Mouse (Mus musculus) liver, embryonic 15.5 days (tissue): ENCODE data around the gene Adamts14. TPM values are rescaled to one million over a fixed set of nuclear protein-coding genes. Genes with fewer than 3 reads are reported as not detected.

Experiments
- ATAC-seq: fragments of 200-750 bp; cut with Nextera tagmentation; 2 replicates; pipeline ENCODE4 v1.8.0; 2017; ENCODE audit warnings: moderate number of reproducible peaks, mild to moderate bottlenecking, moderate library complexity; ENCODE audit not compliant: insufficient read depth
- H3K27ac ChIP-seq: fragments of 300-500 bp; sonication (generic); replicated peaks from 2 replicates; pipeline ENCODE4 v1.5.1; 2015; ENCODE audit warnings: mild to moderate bottlenecking, inconsistent platforms
- H3K27me3 ChIP-seq: fragments of 300-500 bp; sonication (generic); 2 replicates; pipeline ENCODE4 v1.6.1; 2015; ENCODE audit warnings: mild to moderate bottlenecking, inconsistent platforms
- H3K36me3 ChIP-seq: fragments of 300-500 bp; sonication (generic); replicated peaks from 2 replicates; pipeline ENCODE4 v1.6.1; 2015; ENCODE audit warnings: moderate library complexity, mild to moderate bottlenecking, inconsistent platforms
- H3K4me1 ChIP-seq: fragments of 300-500 bp; sonication (generic); replicated peaks from 2 replicates; pipeline ENCODE4 v1.6.1; 2015; ENCODE audit warnings: inconsistent platforms
- H3K4me2 ChIP-seq: fragments of 300-500 bp; sonication (generic); 2 replicates; pipeline ENCODE4 v1.6.1; 2015; ENCODE audit warnings: moderate library complexity, mild to moderate bottlenecking, inconsistent platforms
- H3K4me3 ChIP-seq: fragments of 300-500 bp; sonication (generic); replicated peaks from 2 replicates; pipeline ENCODE4 v1.5.1; 2015; ENCODE audit warnings: mild to moderate bottlenecking, inconsistent platforms
- H3K9ac ChIP-seq: fragments of 300-500 bp; sonication (generic); 2 replicates; pipeline ENCODE4 v1.6.1; 2015; ENCODE audit warnings: moderate library complexity, mild to moderate bottlenecking, inconsistent platforms
- H3K9me3 ChIP-seq: fragments of 300-500 bp; sonication (generic); replicated peaks from 2 replicates; pipeline ENCODE4 v1.6.1; 2016; ENCODE audit warnings: inconsistent platforms
- WGBS: fragments of 180-500 bp; shearing (Covaris S2); methylation state at CpG from one replicate; pipeline ENCODE4 v1.1.7; 2015; ENCODE audit warnings: mixed read lengths; ENCODE audit not compliant: insufficient replicate concordance; 5-methylcytosine and 5-hydroxymethylcytosine counted together
- polyA plus RNA-seq: library from polyadenylated mRNA; unstranded; fragments of >200 nt; fragmentation: Nextera tagmentation; extraction: Ambion mirVana; gene quantifications from 2 replicates; pipeline ENCODE4 v1.2.1, GENCODE M21; 2015

The Adamts14 gene
- polyA plus RNA-seq, 1 experiment from 2014 or later = 0.29 TPM

- no peak overlapping the region for H3K4me3 ChIP-seq
- no peak for ATAC-seq
- no peak overlapping the region for H3K4me2 ChIP-seq
- H3K27ac ChIP-seq = no peak overlapping the region
- H3K9ac ChIP-seq = no peak overlapping the region
- no peaks in the 10 kb centered on the region for H3K27me3 ChIP-seq
- WGBS = 59% methylated on average over 2 of the region's 2 CpGs
- H3K9me3 ChIP-seq = no peaks in the 10 kb centered on the region
- H3K4me1 ChIP-seq = no peaks in the 10 kb centered on the region
- H3K36me3 ChIP-seq = no peaks in the 10 kb centered on the region
Measured at GRCm38 (mm10) chr10:61249951-61250350, 23.3 kb downstream of the Adamts14 start.

- Histone ChIP-seq H3K36me3 (no peaks in the 10 kb centered on the region), H3K27ac (no peak overlapping the region), H3K27me3 (no peaks in the 10 kb centered on the region), H3K4me2 (no peak overlapping the region), H3K4me1 (no peaks in the 10 kb centered on the region), H3K9me3 (no peaks in the 10 kb centered on the region), H3K9ac (no peak overlapping the region), H3K4me3 (no peak overlapping the region)
- ATAC-seq = no peak
- 72% methylated on average over 13 of the region's 13 CpGs for WGBS
Measured at GRCm38 (mm10) chr10:61248596-61249114, 24.6 kb downstream of the Adamts14 start.

- Histone ChIP-seq H3K9ac (no peak overlapping the region), H3K27me3 (no peaks in the 10 kb centered on the region), H3K9me3 (no peaks in the 10 kb centered on the region), H3K36me3 (no peaks in the 10 kb centered on the region), H3K4me3 (no peak overlapping the region), H3K4me1 (no peaks in the 10 kb centered on the region), H3K27ac (no peak overlapping the region), H3K4me2 (no peak overlapping the region)
- no peak for ATAC-seq
- WGBS = 66% methylated on average over 6 of the region's 6 CpGs
Measured at GRCm38 (mm10) chr10:61246288-61246687, 26.9 kb downstream of the Adamts14 start.

GRCm38 (mm10) chr10:61241961-61242421 lies 31.2 kb downstream of the Adamts14 start:
- WGBS = 38% methylated on average over 4 of the region's 4 CpGs
- no peaks in the 10 kb centered on the region for H3K27me3 ChIP-seq
- no peaks in the 10 kb centered on the region for H3K36me3 ChIP-seq
- no peaks in the 10 kb centered on the region for H3K9me3 ChIP-seq
- H3K4me1 ChIP-seq = no peaks in the 10 kb centered on the region
- no peak overlapping the region for H3K4me3 ChIP-seq
- no peak for ATAC-seq
- no peak overlapping the region for H3K9ac ChIP-seq
- no peak overlapping the region for H3K27ac ChIP-seq
- H3K4me2 ChIP-seq = no peak overlapping the region

- H3K4me3 ChIP-seq = no peak overlapping the region
- no peak overlapping the region for H3K9ac ChIP-seq
- no peak for ATAC-seq
- no peaks in the 10 kb centered on the region for H3K27me3 ChIP-seq
- H3K36me3 ChIP-seq = no peaks in the 10 kb centered on the region
- no peak overlapping the region for H3K27ac ChIP-seq
- 51% methylated on average over 14 of the region's 14 CpGs for WGBS
- H3K4me1 ChIP-seq = no peaks in the 10 kb centered on the region
- H3K9me3 ChIP-seq = no peaks in the 10 kb centered on the region
- H3K4me2 ChIP-seq = no peak overlapping the region
Measured at GRCm38 (mm10) chr10:61240108-61240920, 32.9 kb downstream of the Adamts14 start.

GRCm38 (mm10) chr10:61237391-61237785 lies 35.9 kb downstream of the Adamts14 start:
- Histone ChIP-seq H3K27ac (no peak overlapping the region), H3K4me1 (no peaks in the 10 kb centered on the region), H3K4me2 (no peak overlapping the region), H3K9ac (no peak overlapping the region), H3K27me3 (no peaks in the 10 kb centered on the region), H3K4me3 (no peak overlapping the region), H3K9me3 (no peaks in the 10 kb centered on the region), H3K36me3 (no peaks in the 10 kb centered on the region)
- no peak for ATAC-seq
- 50% methylated on average over 6 of the region's 6 CpGs for WGBS

GRCm38 (mm10) chr10:61236683-61237390 lies 36.4 kb downstream of the Adamts14 start:
- H3K4me3 ChIP-seq = no peak overlapping the region
- H3K4me1 ChIP-seq = no peaks in the 10 kb centered on the region
- H3K27me3 ChIP-seq = no peaks in the 10 kb centered on the region
- no peaks in the 10 kb centered on the region for H3K9me3 ChIP-seq
- no peak overlapping the region for H3K27ac ChIP-seq
- 32% methylated on average over 4 of the region's 4 CpGs for WGBS
- H3K9ac ChIP-seq = no peak overlapping the region
- no peak overlapping the region for H3K4me2 ChIP-seq
- no peaks in the 10 kb centered on the region for H3K36me3 ChIP-seq
- no peak for ATAC-seq

GRCm38 (mm10) chr10:61235677-61236267 lies 37.5 kb downstream of the Adamts14 start:
- Histone ChIP-seq H3K27ac (no peak overlapping the region), H3K4me1 (no peaks in the 10 kb centered on the region), H3K4me2 (no peak overlapping the region), H3K9me3 (no peaks in the 10 kb centered on the region), H3K36me3 (no peaks in the 10 kb centered on the region), H3K27me3 (no peaks in the 10 kb centered on the region), H3K9ac (no peak overlapping the region), H3K4me3 (no peak overlapping the region)
- 72% methylated on average over 6 of the region's 6 CpGs for WGBS
- no peak for ATAC-seq

- Histone ChIP-seq H3K9me3 (no peaks in the 10 kb centered on the region), H3K9ac (no peak overlapping the region), H3K27ac (no peak overlapping the region), H3K27me3 (no peaks in the 10 kb centered on the region), H3K36me3 (no peaks in the 10 kb centered on the region), H3K4me1 (no peaks in the 10 kb centered on the region), H3K4me3 (no peak overlapping the region), H3K4me2 (no peak overlapping the region)
- WGBS = 54% methylated on average over 4 of the region's 4 CpGs
- no peak for ATAC-seq
Measured at GRCm38 (mm10) chr10:61234319-61234718, 38.9 kb downstream of the Adamts14 start.

GRCm38 (mm10) chr10:61232858-61233567 lies 40.2 kb downstream of the Adamts14 start:
- no peak overlapping the region for H3K4me2 ChIP-seq
- 40% methylated on average over 7 of the region's 7 CpGs for WGBS
- ATAC-seq = no peak
- no peaks in the 10 kb centered on the region for H3K27me3 ChIP-seq
- H3K4me3 ChIP-seq = no peak overlapping the region
- H3K36me3 ChIP-seq = no peaks in the 10 kb centered on the region
- no peaks in the 10 kb centered on the region for H3K9me3 ChIP-seq
- H3K9ac ChIP-seq = no peak overlapping the region
- no peak overlapping the region for H3K27ac ChIP-seq
- H3K4me1 ChIP-seq = no peaks in the 10 kb centered on the region
